8 mouse cellular contexts compared by ENCODE assay signal in genomic region chr17:90584666-90585195, GRCm38 (mm10).
DNase-seq lines count a peak whose midpoint lies in the region; ATAC-seq and TF ChIP-seq lines count a peak whose summit lies in the region.

No protein-coding gene starts in this region.

- H3K4me2 ChIP-seq in heart, embryonic 16.5 days (ENCODE audit: low read depth, low read length): peak overlapping the region; percentile 47; the same call in 1 of the 2 replicates

- peak; percentile 87 for TF ChIP-seq CTCF in heart, adult 2 months (IDR thresholded peaks at IDR 0.05)

- H3K27ac ChIP-seq in heart, adult 2 months: no peak overlapping the region; the same call in 1 of the 2 replicates
- no peak overlapping the region for H3K27ac ChIP-seq in heart, embryonic 16.5 days (ENCODE audit: low read length)

- H3K4me3 ChIP-seq in heart, adult 2 months: no peak overlapping the region
- no peak overlapping the region; the same call in 1 of the 2 replicates for H3K4me3 ChIP-seq in heart, embryonic 16.5 days (ENCODE audit: low read length)

- ATAC-seq in heart, embryonic 16.5 days (replicated peaks; ENCODE audit: extremely low read depth, insufficient read depth, low FRiP score): peak; percentile 85

- no peak for TF ChIP-seq EP300 in heart, adult 2 months (IDR thresholded peaks at IDR 0.05; ENCODE audit: insufficient read depth, low read depth, low read length)

- peak in 1 of 2 experiments; percentile 7 for DNase-seq in heart, adult 2 months
- DNase-seq in heart, postnatal 25 days (ENCODE audit: low spot score): no peak
- peak; percentile 2 for DNase-seq in adrenal gland, adult 8-10 months
- DNase-seq in embryo, embryonic 9.5 days (ENCODE audit: extremely low spot score): peak; percentile 54
- peak; percentile 40 to 55 for DNase-seq in kidney, postnatal 25 days
- peak; percentile 53 for DNase-seq in lung, postnatal 10 days
- DNase-seq in right cerebral cortex, postnatal 14 days: peak; percentile 24

- H3K27me3 ChIP-seq in heart, adult 2 months (ENCODE audit: control insufficient read depth, insufficient read depth, low read length): no peaks in the 10 kb centered on the region
- no peaks in the 10 kb centered on the region for H3K27me3 ChIP-seq in heart, embryonic 16.5 days (ENCODE audit: control insufficient read depth, insufficient read depth, low read length)

- WGBS in heart, adult 2 months: 35% methylated on average over 8 of the region's 8 CpGs
- 32% methylated on average over 8 of the region's 8 CpGs for WGBS in heart, embryonic 16.5 days

- intact Hi-C loops in heart, adult 2 months (cut with DNase I): no loop called here
- intact Hi-C loops in heart, postnatal 25 days (cut with DNase I): no loop called here

- H3K4me1 ChIP-seq in heart, adult 2 months (ENCODE audit: control insufficient read depth, insufficient read depth, low read length): no peaks in the 10 kb centered on the region; the same call in 1 of the 2 replicates
- H3K4me1 ChIP-seq in heart, embryonic 16.5 days (ENCODE audit: control insufficient read depth, insufficient read depth, low read length): no peaks in the 10 kb centered on the region

- no peaks in the 10 kb centered on the region for H3K36me3 ChIP-seq in heart, adult 2 months (ENCODE audit: control insufficient read depth, insufficient read depth, low read length)
- no peaks in the 10 kb centered on the region for H3K36me3 ChIP-seq in heart, embryonic 16.5 days (ENCODE audit: control insufficient read depth, insufficient read depth)

- no peak for TF ChIP-seq POLR2A in heart, adult 2 months (IDR thresholded peaks at IDR 0.05; ENCODE audit: insufficient read depth, low read depth, low read length)

- H3K9me3 ChIP-seq in heart, embryonic 16.5 days (replicated peaks; ENCODE audit: control insufficient read depth, low read length): no peaks in the 10 kb centered on the region

- H3K79me2 ChIP-seq in heart, adult 2 months (replicated peaks; ENCODE audit: control insufficient read depth, insufficient read depth, low read length): no peaks in the 10 kb centered on the region

- no peak overlapping the region for H3K9ac ChIP-seq in heart, adult 2 months (ENCODE audit: low read depth, low read length)
- no peak overlapping the region for H3K9ac ChIP-seq in heart, embryonic 16.5 days (ENCODE audit: low read length)
